Mouse (Mus musculus): ENCODE measurements around the gene Stk11.
A peak's percentile ranks its signal among the peaks of the same experiment; 100 is the strongest.

Stk11 gene

GRCm38 (mm10) chr10:80130403-80131031 lies 14.9 kb downstream of the Stk11 start:
- no peak for DNase-seq (ENCODE audit: low spot score in 2 of 2)

GRCm38 (mm10) chr10:80131316-80131951 lies 15.8 kb downstream of the Stk11 start:
- DNase-seq (ENCODE audit: low spot score in 2 of 2), result no peak

DNA sequence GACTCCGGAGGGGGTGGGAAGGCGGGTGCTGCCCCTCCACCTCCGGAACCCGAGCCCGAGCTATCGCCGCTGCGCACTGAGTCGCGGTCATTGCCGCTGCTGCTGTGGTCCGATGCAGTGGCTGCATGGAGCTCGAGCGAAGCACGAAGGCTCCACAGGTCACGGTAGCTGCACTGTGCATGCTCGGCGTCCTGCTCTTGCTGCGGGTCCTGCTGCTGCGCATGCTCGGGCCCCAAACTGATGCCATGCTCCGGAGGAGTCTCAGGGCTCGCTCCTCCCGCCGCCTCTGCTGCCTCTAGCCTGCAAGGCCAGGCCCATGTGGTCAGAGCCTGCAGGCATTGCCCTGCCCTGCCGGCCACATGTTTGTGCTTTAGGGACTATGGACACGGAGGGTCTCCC lies 16.3 kb downstream of the Stk11 start:
- DNase-seq (ENCODE audit: low spot score in 2 of 2), result no peak

DNA sequence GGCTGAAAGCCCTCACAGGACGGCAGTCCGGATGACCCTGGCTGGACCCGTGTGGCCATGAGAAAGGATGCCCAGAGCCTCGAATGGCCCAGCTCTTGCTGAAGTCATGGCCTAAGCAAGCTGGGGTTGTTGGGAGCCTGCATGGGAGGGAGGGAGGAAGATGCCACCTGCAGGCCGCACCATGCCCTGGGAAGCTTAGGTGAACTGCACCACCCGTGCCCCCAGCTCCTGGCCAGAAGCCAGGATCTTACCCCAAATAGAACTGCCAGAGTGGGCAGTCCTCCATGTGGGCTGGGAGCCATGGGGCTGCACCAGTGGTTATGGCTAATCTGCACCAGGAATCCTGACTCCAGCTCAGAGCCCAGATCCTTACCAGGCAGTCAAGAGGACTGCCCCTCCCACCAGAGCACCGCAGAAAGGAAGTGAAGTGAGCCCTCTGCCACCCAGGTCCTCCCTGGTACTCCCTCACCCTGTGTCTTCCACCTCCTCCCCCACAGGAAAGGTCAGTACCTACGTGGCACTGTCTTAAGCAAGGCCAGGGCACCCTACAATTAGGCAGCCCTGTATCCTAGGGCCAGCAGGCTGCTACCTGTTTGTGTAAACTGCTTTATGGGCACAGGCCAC lies 17.7 kb downstream of the Stk11 start:
- no peak for DNase-seq (ENCODE audit: low spot score in 2 of 2)

DNA sequence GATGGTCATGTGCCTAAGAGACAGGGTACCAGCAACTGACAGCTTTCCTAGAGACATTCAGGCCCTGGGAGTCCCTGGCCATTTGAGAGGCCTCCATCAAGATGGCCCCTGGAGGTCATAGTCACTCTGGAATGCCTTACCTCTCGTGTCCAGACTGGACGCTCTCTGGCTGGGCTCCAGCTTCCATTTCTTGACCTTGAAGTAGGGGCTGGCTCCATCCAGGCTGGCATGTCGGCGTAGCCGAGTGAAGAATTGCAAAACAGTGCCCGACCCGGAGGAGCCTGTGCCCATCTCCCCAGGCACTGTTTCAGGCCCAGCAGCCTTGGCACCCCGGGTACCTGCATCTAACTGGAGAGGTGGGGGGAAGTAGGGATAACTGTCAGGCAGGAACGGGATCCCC lies 18.8 kb downstream of the Stk11 start:
- no peak for DNase-seq (ENCODE audit: low spot score in 2 of 2)

DNA sequence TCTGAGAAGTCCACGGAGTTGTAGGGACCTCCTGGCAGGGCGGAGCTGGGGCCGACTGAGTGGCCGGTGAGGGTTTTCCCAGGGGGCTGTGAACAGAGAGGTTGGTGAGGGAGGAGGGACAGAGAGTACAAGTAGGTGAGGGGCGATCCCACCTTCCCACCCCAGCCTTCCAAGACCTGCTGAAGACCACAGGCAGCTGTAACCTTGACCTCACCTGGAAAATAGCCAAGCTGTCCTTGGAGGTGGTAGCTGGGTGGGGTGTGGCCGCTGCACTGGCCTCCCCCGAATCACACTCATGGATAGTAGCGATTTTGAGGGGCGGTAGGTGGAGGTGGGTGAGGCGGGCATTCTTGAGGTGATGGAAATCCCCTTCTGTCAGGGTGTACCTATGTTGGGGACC lies 19.6 kb downstream of the Stk11 start:
- DNase-seq (ENCODE audit: low spot score in 2 of 2), result no peak

DNA sequence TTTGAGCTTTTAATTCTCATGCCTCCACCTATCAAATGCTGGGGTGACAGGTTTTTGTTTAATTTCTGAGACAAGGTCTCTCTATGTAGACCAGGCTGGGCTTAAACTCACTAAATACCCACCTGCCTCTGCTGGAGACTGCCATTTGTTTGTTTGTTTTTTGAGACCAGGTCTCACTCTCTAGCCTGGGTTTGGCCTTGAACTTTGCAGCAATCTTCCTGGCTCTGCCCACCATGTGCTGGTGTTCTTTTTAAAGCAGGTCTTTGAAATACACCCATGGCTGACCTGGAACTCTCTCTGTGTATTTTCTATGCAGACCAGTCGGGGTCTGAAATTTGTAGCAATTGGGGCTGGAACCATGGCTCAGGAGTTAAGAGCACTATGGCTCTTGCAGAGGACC lies 20.0 kb downstream of the Stk11 start:
- no peak for DNase-seq (ENCODE audit: low spot score in 2 of 2)

DNA sequence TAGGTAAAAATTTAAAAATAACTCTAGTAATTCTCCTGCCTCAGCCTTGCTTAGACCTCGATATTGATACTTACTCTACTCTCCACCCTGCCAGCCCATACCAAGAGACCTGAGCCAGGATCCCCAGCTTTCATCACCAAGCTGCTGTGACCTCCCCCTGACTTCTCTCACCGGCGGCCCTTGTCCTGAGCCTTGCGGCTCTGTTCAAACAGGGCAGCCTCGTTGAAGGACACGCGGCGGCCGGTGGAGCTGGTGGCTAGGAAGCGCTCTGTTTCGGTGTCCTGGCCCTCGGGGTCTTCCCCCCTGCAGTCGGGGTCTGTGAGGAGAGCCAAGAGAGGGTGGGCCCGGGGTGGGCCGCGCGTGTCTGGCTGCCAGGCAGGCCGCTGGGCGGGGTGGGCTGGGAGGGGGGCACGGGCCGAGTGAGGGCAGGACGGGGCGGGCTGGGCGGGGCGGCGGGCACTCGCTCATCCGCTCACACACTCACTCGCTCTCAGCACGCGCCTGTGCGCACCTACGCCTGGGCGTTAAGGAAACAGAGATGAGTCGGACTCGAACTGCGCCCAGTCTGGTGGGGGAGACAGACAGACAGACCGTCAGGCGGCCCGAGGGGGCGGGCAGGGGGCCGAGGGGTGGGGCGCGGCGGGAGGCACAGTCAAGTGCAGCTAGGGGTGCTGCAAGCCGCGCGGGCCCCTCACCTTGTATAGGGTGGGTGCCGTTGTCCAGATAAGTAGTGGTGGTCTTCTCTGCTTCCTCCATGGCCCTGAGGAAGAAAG lies 20.8 kb downstream of the Stk11 start:
- no peak for DNase-seq (ENCODE audit: low spot score in 2 of 2)

DNA sequence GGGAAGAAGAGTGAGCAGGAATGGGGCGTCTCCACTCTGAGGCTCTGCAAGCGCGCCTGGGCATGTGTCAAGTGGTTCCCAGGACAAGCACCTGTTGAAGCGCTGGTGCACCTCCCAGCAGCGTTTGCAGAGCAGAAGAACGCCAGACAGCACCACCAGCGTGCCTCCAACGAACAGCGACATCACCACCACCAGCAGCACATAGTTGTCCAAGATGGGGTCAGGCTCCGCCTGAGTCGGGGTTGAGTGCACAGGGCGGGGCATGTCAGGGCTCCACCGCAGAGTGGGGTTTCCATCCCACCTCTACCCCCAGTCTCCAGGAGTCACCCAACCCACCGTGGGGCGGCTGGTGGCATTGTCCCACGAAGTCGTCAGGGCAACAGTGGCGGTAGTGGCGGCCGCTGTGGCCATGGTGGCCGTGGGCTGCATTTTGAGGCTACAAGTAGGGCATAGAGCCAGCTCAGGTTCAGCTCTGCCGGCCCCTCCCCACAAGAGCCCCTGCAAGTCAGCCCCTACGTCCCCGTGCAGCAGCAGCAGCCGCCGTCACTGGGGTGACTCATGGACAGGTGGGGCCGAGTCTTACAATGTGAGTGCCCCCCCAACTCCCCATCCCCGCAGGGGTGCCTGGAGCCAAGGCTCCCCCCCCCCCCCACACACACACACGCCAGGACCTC lies 21.5 kb downstream of the Stk11 start:
- DNase-seq (ENCODE audit: low spot score in 2 of 2), result no peak

- no peak for DNase-seq (ENCODE audit: low spot score in 2 of 2)
Measured at GRCm38 (mm10) chr10:80137626-80138552, 22.3 kb downstream of the Stk11 start.

DNA sequence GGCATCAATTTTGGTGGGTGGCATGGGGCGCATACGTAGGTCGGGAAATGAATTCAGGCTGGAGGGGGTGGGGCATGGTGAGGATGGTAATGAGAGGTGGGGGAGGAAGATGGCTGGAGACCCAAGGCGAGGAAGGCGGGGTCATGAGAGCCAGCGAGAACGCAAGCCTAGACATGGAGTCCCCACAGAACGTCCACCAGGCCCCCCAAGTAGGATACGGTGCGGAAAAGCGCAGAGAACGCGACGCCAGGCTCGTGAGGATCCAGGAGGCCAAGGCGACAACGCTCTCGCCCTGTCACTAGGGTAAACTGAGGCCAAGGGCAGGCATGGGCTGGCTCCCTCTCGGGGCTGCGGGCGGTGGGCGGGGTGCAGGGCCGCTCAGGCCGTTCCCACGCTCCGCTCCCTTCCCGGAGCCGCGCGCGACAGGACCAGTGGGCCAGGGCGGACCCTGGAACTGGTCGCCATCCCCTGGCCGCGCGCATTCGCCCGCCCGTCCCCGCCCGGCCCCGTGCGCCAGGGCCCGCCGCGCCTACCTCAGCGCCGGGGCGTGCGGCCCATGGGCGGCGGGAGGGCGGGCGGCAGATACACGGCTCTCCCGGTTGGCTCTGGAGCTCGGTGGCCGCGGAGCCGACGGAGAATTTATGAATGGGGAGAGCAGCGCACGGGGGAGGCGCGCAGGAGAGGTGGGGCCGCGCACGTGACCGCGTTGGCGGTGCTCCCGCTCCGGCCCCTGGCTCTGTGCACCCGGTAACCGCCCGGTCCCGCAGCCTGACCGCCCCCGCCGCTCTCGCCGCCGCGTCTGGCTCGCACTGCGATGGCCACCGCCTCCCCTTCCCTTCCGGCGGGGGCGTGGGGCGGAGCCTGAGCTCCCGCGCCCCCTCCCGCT lies 23.2 kb downstream of the Stk11 start, which contains the start of gene Atp5d:
Gene Atp5d (plus strand): TSS at position 80 of the 886 bp plus-strand sequence.
- peak in 1 of 2 experiments; percentile 40 for DNase-seq (ENCODE audit: low spot score in 2 of 2)

- peak in 1 of 2 experiments; percentile 36 for DNase-seq (ENCODE audit: low spot score in 2 of 2)
Measured at GRCm38 (mm10) chr10:80139439-80139775, 23.8 kb downstream of the Stk11 start.

DNA sequence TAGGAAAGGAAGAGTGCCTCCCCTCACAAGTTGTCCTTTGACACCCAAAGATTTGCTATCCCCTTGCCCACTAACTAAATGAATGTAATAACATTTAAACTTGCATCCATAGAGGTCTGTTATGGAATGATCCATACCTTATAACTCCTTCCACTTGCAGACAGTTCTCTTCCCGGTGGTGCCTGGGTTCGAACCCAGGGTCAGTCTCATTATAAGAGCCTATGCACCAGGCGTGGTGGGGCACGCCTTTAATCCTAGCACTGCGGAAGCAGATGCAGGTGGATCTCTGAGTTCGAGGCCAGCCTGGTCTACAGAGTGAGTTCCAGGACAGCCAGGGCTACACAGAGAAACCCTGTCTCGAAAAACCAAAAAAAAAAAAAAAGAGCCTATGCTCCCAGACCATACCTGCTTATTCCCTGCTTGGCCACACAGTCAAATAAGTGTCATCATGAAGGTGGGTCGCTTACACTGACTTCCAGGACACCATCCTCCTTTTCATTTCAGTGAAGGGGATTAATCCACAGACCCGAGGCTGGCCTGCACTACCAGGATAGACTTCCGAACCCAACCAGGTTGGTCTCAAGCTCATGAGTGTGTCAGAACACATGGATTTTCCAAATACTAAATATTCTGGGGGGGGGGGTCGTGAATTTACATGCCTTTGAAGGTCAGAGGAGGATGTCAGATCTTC lies 24.5 kb downstream of the Stk11 start:
- no peak for DNase-seq (ENCODE audit: low spot score in 2 of 2)

- DNase-seq (ENCODE audit: low spot score in 2 of 2), result peak in 1 of 2 experiments; percentile 18
Measured at GRCm38 (mm10) chr10:80140666-80141035, 25.0 kb downstream of the Stk11 start, which contains the start of gene Cbarp. Cbarp (minus strand) TSS chr10:80140835.

DNA sequence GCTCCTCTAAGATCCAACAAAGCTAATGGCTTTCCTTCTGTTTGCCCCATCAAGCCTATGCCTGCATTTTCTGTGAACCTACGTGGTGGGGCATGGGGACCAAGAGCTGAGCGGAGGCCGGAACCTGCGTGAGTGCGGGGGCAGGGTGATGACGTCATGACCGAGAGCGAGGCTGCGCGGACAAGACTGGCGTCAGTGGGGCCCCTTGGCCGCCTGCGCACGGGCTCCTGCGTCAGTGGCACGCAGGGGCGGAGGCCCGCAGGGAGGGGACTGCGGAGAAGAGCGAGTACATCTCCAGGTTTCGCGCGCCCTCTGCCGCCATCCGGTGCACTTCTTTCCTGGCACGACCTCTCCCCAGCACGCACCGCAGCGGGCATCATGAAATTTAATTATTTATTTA lies 25.6 kb downstream of the Stk11 start:
- peak; percentile 97 to 98 for DNase-seq (ENCODE audit: low spot score in 2 of 2)

- peak; percentile 96 to 98 for DNase-seq (ENCODE audit: low spot score in 2 of 2)
Measured at GRCm38 (mm10) chr10:80141786-80142529, 26.4 kb downstream of the Stk11 start.

GRCm38 (mm10) chr10:80142530-80142925 lies 26.9 kb downstream of the Stk11 start:
- peak in 1 of 2 experiments; percentile 63 for DNase-seq (ENCODE audit: low spot score in 2 of 2)

GRCm38 (mm10) chr10:80143664-80144063 lies 28.1 kb downstream of the Stk11 start:
- DNase-seq (ENCODE audit: low spot score in 2 of 2), result peak in 1 of 2 experiments; percentile 7
